Mouse (Mus musculus) forebrain, embryonic 11.5 days (tissue): ENCODE results near the gene Actrt2. TPM values are rescaled to one million over a fixed set of nuclear protein-coding genes. Genes with fewer than 3 reads are reported as not detected.

Experiments
- ATAC-seq: fragments of 200-750 bp; cut with Nextera tagmentation; replicated peaks from 2 replicates; pipeline ENCODE4 v1.8.0; 2017; ENCODE audit warnings: moderate TSS enrichment; ENCODE audit not compliant: low FRiP score
- DNase-seq: peaks from one replicate; pipeline ENCODE4 v3.0.0-alpha.2; 2017; ENCODE audit warnings: low spot score
- H3K27ac ChIP-seq: fragments of 300-500 bp; sonication (generic); 2 replicates; pipeline ENCODE4 v1.5.1; 2014; ENCODE audit warnings: low read depth, low read length
- H3K27me3 ChIP-seq: fragments of 300-500 bp; sonication (generic); 2 replicates; pipeline ENCODE4 v1.6.1; 2014; ENCODE audit warnings: mild to moderate bottlenecking, low read length, mixed read lengths; ENCODE audit not compliant: control insufficient read depth, insufficient read depth
- H3K36me3 ChIP-seq: fragments of 300-500 bp; sonication (generic); 2 replicates; pipeline ENCODE4 v1.6.1; 2014; ENCODE audit warnings: mild to moderate bottlenecking, low read length, moderate library complexity, mixed read lengths; ENCODE audit not compliant: control insufficient read depth, insufficient read depth
- H3K4me1 ChIP-seq: fragments of 300-500 bp; sonication (generic); replicated peaks from 2 replicates; pipeline ENCODE4 v1.6.1; 2014; ENCODE audit warnings: low read length, mixed read lengths; ENCODE audit not compliant: control insufficient read depth, insufficient read depth
- H3K4me2 ChIP-seq: fragments of 300-500 bp; sonication (generic); 2 replicates; pipeline ENCODE4 v1.6.1; 2014; ENCODE audit warnings: low read depth, mild to moderate bottlenecking, low read length, moderate library complexity, mixed read lengths; ENCODE audit not compliant: severe bottlenecking
- H3K4me3 ChIP-seq: fragments of 300-500 bp; sonication (generic); 2 replicates; pipeline ENCODE4 v1.5.1; 2014; ENCODE audit warnings: low read depth, low read length
- H3K9ac ChIP-seq: fragments of 300-500 bp; sonication (generic); 2 replicates; pipeline ENCODE4 v1.6.1; 2014; ENCODE audit warnings: low read length
- H3K9me3 ChIP-seq: fragments of 300-500 bp; sonication (generic); 2 replicates; pipeline ENCODE4 v1.6.1; 2016; ENCODE audit warnings: low read length, mixed read lengths; ENCODE audit not compliant: control insufficient read depth
- WGBS: fragments of 180-500 bp; shearing (Covaris S2); extraction: QIAGEN DNeasy Blood & Tissue Kit; methylation state at CpG from one replicate; pipeline ENCODE4 v1.1.7; 2014; 5-methylcytosine and 5-hydroxymethylcytosine counted together
- polyA plus RNA-seq: library from polyadenylated mRNA; unstranded; fragments of >200 nt; fragmentation: Nextera tagmentation; extraction: Ambion mirVana; gene quantifications from 2 replicates; pipeline ENCODE4 v1.2.1, GENCODE M21; 2014

The Actrt2 gene
- polyA plus RNA-seq, 1 experiment from 2014 or later = not detected

DNA sequence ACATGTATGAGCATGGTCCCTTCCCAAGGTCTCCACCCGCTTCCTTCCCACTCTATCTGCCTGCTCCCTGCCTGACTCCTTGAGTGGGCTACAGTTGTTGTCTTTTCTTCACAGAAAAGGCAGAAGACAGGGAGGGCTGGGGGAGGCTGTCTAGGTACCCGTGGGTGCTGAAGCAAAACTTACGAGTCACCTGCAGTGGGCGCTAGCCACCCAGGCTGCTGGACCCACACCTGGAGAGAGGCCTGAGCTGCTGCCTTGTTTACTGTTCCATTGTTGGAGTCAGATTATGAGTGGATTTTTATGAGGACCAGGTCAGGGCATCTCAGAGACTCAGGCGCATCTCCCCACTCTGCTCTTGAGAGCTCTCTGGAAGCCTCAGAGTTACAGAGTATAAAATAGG, 28.9 kb upstream of the Actrt2 start:
- Histone ChIP-seq H3K4me2 (no peak overlapping the region), H3K4me1 (peaks cover 8% of the 10 kb centered on the region; the same call in 1 of the 2 replicates), H3K9me3 (no peaks in the 10 kb centered on the region), H3K27me3 (no peaks in the 10 kb centered on the region), H3K9ac (no peak overlapping the region), H3K4me3 (no peak overlapping the region), H3K36me3 (no peaks in the 10 kb centered on the region), H3K27ac (no peak overlapping the region)
- ATAC-seq = no peak
- DNase-seq = peak; percentile 51
- 72% methylated on average over 5 of the region's 5 CpGs for WGBS

DNA sequence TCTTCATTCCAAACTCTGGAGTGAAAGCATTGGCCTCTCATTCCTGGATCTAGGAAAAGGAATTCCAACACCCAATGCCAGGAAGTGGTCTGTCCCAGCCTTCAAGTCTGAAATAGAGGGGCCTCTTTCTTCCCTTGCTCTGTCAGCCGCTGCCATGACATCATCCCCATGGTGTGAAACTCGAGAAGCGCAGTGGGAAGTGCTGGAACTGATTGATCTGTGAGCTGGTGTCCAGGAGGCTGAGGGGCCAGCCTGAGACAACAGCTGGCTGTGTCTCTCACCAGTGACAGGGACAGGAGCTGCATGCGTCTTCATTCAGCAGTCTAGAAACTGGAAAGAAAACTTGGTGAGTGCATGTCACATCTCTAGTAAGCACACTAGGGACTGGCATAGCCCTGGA, 28.5 kb upstream of the Actrt2 start:
- no peak overlapping the region for H3K27ac ChIP-seq
- WGBS = 33% methylated on average over 4 of the region's 4 CpGs
- ATAC-seq (no peak), DNase-seq (no peak)
- no peaks in the 10 kb centered on the region for H3K36me3 ChIP-seq
- H3K27me3 ChIP-seq = no peaks in the 10 kb centered on the region
- no peak overlapping the region for H3K9ac ChIP-seq
- no peak overlapping the region for H3K4me2 ChIP-seq
- H3K9me3 ChIP-seq = no peaks in the 10 kb centered on the region
- no peak overlapping the region for H3K4me3 ChIP-seq
- H3K4me1 ChIP-seq = peaks cover 8% of the 10 kb centered on the region; the same call in 1 of the 2 replicates

DNA sequence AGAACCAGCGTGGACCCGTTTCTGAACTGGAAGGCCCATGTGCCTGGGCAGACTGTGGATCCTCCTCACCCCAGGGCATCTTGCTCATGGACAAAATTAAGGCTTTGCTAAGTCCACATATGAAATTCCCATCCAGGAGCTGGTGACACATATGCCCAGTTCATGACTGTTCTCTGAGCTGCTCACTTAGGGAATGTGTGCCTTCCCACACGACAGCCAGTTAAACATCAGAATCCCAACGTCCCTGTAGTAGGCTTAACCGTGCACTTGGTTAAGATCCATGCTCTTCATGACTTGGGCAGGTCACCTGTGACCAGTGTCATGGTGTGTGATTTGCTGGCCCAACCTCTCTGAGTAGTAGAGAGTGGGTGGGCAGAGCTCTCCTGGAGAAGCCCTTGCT, 26.7 kb upstream of the Actrt2 start:
- DNase-seq (peak; percentile 13), ATAC-seq (no peak)
- Histone ChIP-seq H3K27ac (no peak overlapping the region), H3K9ac (no peak overlapping the region), H3K36me3 (no peaks in the 10 kb centered on the region), H3K9me3 (no peaks in the 10 kb centered on the region), H3K4me3 (no peak overlapping the region), H3K4me1 (peaks cover 8% of the 10 kb centered on the region; the same call in 1 of the 2 replicates), H3K27me3 (no peaks in the 10 kb centered on the region), H3K4me2 (no peak overlapping the region)
- WGBS = 96% methylated on average over 5 of the region's 5 CpGs

DNA sequence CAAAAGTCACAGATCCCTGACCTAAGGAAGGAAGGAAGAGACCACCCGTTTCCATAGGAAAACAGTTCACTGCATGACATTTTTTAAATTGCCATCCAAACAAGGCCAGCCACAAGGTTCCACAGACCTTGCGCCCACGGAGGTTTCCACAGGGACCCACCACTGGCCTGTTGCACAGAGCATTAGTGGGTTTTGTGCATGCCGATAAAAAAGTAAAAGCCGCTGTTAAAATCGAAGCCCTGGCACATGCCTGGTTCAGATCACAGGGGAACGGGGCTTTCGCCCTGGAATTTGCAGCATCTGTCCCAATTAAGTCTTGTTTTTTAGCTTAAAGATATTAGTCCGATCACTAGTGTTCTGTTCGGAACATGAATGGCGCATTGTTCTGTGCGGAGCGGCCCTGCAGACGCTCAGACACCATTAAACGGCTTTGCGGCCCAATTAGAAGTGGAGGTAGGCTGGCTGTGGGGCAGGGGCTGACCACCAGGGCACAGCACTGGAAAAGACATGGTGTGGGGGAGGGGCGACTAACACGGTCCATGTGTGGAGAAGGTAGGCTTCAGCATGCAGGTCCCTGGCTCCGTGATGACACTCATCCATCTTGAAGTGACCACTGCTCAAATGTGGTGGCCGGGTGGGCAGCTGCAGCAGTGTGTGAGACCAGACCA, 25.8 kb upstream of the Actrt2 start:
- peak; percentile 81 for DNase-seq
- Histone ChIP-seq H3K4me2 (peak overlapping the region; percentile 22; the same call in 1 of the 2 replicates), H3K4me1 (peaks cover 8% of the 10 kb centered on the region; the same call in 1 of the 2 replicates), H3K9me3 (no peaks in the 10 kb centered on the region), H3K9ac (no peak overlapping the region), H3K27me3 (no peaks in the 10 kb centered on the region), H3K27ac (no peak overlapping the region), H3K4me3 (no peak overlapping the region), H3K36me3 (no peaks in the 10 kb centered on the region)
- peak; percentile 69; the same call in 1 of the 2 replicates for ATAC-seq
- WGBS = 54% methylated on average over 20 of the region's 20 CpGs

DNA sequence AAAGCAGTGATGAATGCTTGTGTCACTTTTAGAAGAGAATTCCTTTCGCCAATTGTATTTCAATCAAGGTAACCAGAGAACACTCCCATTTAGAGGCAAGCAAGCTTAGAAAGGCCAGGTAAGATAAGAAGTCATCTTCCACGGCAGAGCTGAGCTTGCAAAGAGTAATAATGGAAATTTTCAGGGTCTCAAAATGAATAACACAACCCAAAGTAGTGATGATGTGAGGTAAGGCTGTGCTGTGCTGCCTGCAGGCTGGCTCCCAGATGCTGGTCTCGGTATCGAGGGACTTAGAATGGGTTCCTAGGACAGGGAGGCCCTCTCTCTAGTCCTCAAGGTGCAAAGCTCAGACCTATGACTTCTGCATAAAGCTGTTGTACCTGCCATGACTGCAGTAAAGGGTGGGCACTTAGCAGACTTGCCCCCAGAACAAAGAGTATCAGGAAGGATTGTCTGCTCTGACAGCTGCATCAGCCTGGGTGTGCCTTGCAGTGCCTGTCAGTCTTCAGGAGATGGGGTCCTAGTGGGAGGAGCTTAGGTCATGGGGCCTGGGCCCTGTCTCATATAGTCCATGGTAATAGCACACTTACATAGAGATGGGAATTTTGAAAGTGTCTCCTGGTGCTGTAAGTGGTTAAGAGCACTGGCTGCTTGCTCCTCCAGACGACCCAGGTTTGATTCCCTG, 15.5 kb upstream of the Actrt2 start:
- no peak for DNase-seq
- 86% methylated on average over 5 of the region's 5 CpGs for WGBS
- no peak for ATAC-seq

DNA sequence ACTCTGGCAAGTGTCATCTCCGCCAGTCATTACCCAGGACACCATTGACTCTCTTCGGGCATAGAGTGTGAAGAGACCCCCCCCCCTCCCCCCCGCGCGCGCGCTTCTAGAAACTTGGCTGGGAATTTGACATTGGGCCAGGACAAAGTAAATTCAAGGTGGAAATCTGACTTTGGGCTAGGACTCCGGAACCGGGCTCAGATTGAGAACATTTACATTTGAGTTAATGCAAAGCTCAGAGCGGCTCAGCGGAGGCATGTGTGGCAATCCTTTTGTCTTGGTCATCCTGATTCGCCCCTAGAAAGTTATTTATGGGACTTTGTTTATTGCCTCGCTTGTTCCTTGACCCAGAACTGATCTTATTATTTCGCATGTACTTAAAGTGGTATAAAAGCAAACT, 14.6 kb upstream of the Actrt2 start:
- DNase-seq (no peak), ATAC-seq (no peak)
- no peaks in the 10 kb centered on the region for H3K27me3 ChIP-seq
- no peaks in the 10 kb centered on the region for H3K9me3 ChIP-seq
- no peak overlapping the region for H3K9ac ChIP-seq
- H3K4me3 ChIP-seq = no peak overlapping the region
- H3K36me3 ChIP-seq = no peaks in the 10 kb centered on the region
- 54% methylated on average over 14 of the region's 14 CpGs for WGBS
- no peak overlapping the region for H3K27ac ChIP-seq
- no peaks in the 10 kb centered on the region for H3K4me1 ChIP-seq
- H3K4me2 ChIP-seq = no peak overlapping the region

More for the DNA sequence above, 15.5 kb upstream of the Actrt2 start:
- Histone ChIP-seq H3K4me3 (no peak overlapping the region), H3K27me3 (no peaks in the 10 kb centered on the region), H3K4me2 (no peak overlapping the region), H3K27ac (no peak overlapping the region), H3K9me3 (no peaks in the 10 kb centered on the region), H3K4me1 (no peaks in the 10 kb centered on the region), H3K36me3 (no peaks in the 10 kb centered on the region), H3K9ac (no peak overlapping the region)

DNA sequence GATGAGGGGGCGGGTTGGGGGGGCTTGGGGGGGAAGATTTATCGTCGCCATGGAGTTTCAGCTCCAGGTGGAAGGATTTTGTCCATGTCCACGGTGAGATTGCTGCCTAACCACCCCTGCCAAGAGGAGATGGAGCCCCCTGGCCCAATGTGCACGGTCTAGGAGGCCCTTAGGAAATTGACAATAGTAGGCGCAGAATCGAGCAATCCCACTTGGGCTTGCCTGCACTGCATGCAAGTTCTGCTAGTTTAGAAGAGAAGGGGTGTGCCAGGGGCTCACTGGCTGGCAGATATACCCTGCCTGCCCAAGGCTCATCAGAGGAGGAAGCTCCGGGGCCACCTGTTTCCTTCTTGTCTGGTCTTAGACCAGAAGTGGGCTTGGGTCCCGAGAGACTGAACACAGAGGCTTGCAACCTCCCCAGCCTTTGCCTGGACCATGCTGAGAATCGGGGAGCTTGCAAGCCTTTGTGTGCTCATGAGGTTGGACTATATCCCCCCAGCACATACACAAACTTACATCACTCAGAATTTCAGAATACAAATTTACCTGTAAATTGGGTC, 7.9 kb upstream of the Actrt2 start:
- no peak overlapping the region for H3K27ac ChIP-seq
- H3K4me1 ChIP-seq = no peaks in the 10 kb centered on the region
- no peak overlapping the region for H3K4me2 ChIP-seq
- H3K4me3 ChIP-seq = no peak overlapping the region
- 71% methylated on average over 10 of the region's 10 CpGs for WGBS
- no peak for ATAC-seq
- no peak overlapping the region for H3K9ac ChIP-seq
- no peaks in the 10 kb centered on the region for H3K9me3 ChIP-seq
- H3K27me3 ChIP-seq = no peaks in the 10 kb centered on the region
- no peaks in the 10 kb centered on the region for H3K36me3 ChIP-seq
- peak; percentile 50 for DNase-seq

DNA sequence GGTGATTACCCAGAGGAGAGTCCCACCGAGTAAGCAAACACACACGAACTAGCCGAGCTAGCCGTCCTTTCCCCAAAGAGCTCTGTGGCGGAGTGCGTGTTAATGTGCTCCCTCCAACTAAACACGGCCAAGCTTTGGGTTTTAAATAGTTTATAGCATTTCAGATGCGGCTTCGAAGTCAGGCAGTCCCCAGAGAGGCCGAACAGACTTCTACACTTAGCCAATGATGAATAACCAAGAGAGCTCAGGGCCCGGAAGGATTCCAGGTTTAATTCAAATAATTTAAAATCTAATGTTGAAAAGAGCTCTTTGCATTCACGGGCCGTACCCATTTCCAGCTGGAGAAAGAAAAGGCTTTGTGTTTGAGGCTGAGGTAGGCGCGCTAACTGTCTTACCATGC, 7.3 kb upstream of the Actrt2 start:
- H3K27ac ChIP-seq = no peak overlapping the region
- H3K36me3 ChIP-seq = no peaks in the 10 kb centered on the region
- ATAC-seq (no peak), DNase-seq (no peak)
- WGBS = 46% methylated on average over 15 of the region's 15 CpGs
- H3K4me1 ChIP-seq = no peaks in the 10 kb centered on the region
- H3K4me3 ChIP-seq = no peak overlapping the region
- no peaks in the 10 kb centered on the region for H3K27me3 ChIP-seq
- no peaks in the 10 kb centered on the region for H3K9me3 ChIP-seq
- peak overlapping the region; percentile 18; the same call in 1 of the 2 replicates for H3K4me2 ChIP-seq
- no peak overlapping the region for H3K9ac ChIP-seq
